Mouse (Mus musculus): ENCODE data around the gene Arnt2. TPM values are rescaled to one million over a fixed set of nuclear protein-coding genes. Genes with fewer than 3 reads are reported as not detected.

The Arnt2 gene
- polyA plus RNA-seq, 1 experiment from 2014 or later, result 15.9 TPM

DNA sequence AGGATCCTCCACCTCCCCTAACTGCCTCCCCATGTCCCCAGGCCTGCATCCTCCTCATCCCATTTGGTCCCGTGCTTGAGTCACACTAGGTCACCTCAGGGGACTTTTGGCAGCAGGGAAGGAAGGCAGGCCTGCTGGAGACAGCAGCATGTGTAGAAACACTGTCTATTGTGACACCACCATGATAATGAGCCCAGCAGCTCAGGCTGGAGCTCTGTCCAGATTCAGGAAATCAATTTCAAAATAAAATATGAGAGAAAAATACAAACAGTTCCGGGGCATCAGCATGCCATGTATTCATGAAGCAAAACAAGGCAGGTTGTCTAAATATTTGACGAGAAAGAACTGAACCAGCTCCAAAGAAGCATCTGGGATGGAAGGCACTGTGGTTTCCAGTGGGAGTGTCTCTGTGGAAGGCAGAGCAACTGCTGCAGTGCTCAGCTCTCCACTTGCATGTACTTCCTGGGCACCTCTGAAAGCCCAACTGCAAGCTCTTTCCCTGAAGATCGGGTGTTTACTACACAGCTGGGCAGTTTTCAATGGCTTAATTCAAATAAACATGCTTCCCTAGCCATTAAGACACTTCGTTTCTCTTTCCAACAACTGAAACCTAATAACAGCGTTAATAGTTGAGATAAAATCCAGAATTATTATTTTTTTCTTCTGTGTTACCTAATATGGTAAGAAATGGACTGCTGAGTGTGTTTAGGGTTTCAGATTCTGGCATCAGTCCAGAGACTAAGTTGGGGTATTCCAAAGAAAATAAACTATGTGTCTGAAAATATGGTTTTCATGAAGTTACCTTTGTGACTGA lies 74.0 kb downstream of the Arnt2 start:
- Histone ChIP-seq H3K9ac (no peak overlapping the region), H3K4me3 (no peak overlapping the region), H3K4me1 (peaks cover 27% of the 10 kb centered on the region), H3K4me2 (replicated peaks) (no peak overlapping the region), H3K36me3 (peaks cover 7% of the 10 kb centered on the region; the same call in 1 of the 2 replicates), H3K9me3 (no peaks in the 10 kb centered on the region), H3K27ac (peak overlapping the region; percentile 33; the same call in 1 of the 2 replicates), H3K27me3 (0 out of 2 replicates have a peak, but pooled peaks cover 3% of the 10 kb centered on the region)
- 55% methylated on average over 6 of the region's 6 CpGs for WGBS
- peak; percentile 40; the same call in 1 of the 2 replicates for ATAC-seq (ENCODE audit: low FRiP score, low read depth)

DNA sequence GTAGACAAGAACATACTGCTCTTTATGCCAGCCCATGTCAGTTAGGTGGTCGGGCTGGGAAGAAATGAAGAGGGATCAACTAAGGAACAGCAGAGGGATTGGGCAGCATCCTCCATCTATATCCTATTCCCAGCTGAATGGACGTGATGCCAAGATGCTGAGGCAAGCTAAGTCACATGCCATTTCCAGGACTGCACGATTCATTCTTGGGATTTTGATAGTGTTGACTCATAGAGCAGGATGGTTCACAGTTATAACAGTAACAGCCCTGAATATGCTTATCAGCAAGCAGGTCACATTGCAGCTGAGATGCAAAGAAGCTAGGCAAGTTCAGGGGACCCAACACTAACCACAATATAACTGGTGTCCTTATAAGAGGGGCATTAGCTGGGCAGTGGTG lies 76.0 kb downstream of the Arnt2 start:
- no peak overlapping the region for H3K9ac ChIP-seq
- H3K27ac ChIP-seq, result no peak overlapping the region
- H3K4me3 ChIP-seq, result no peak overlapping the region
- H3K9me3 ChIP-seq, result no peaks in the 10 kb centered on the region
- peaks cover 36% of the 10 kb centered on the region for H3K4me1 ChIP-seq
- ATAC-seq (ENCODE audit: low FRiP score, low read depth), result no peak
- no peak overlapping the region for H3K4me2 ChIP-seq (replicated peaks)
- peaks cover 4% of the 10 kb centered on the region; the same call in 1 of the 2 replicates for H3K36me3 ChIP-seq
- 0 out of 2 replicates have a peak, but pooled peaks cover 3% of the 10 kb centered on the region for H3K27me3 ChIP-seq
- WGBS, result 83% methylated on average over 3 of the region's 3 CpGs

DNA sequence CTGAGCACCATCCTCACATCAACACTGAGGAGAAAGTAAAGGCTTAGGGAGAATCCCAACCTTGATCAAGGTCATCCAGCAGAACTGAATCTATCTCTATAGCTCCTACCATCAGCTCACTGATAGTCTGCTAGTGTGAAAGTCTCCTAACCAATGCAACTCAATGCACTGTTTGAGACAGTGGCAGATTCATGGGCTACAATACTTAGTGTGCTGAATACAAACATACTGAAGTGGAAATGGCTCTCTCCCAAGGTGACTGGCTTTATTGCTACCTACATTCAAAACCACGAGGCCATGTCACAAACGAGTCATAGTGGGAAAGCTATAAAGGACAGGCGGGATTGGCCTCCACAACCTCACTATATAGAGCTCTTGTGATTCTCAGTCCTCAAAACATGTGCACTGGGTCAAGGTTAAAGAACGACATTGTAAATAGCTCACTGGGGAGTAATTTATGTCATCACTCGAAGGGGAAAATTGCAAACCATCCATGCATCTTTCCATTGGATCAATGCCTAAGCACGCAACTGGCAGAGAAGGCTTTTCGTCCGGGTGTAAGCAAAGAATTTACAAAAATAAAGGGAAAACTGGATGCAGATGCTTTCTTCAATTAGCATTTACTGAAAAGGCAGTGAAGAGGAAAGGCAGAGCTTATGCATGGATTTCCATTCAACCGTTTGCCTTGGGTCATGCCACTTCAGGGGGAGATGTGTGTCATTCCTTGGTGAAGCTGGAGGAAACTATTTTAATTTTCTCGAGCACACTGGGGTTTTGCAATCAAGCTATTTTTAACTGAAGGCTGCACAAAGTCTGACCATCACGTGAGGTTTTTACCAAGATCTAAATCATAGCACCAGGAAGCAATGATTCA lies 77.4 kb downstream of the Arnt2 start:
- Histone ChIP-seq H3K4me3 (no peak overlapping the region), H3K4me1 (peaks cover 40% of the 10 kb centered on the region), H3K9me3 (no peaks in the 10 kb centered on the region), H3K36me3 (peaks cover 9% of the 10 kb centered on the region), H3K27me3 (peaks cover 6% of the 10 kb centered on the region; the same call in 1 of the 2 replicates), H3K9ac (no peak overlapping the region), H3K27ac (no peak overlapping the region), H3K4me2 (replicated peaks) (no peak overlapping the region)
- ATAC-seq (ENCODE audit: low FRiP score, low read depth), result peak; percentile 27; the same call in 1 of the 2 replicates
- 31% methylated on average over 11 of the region's 11 CpGs for WGBS

DNA sequence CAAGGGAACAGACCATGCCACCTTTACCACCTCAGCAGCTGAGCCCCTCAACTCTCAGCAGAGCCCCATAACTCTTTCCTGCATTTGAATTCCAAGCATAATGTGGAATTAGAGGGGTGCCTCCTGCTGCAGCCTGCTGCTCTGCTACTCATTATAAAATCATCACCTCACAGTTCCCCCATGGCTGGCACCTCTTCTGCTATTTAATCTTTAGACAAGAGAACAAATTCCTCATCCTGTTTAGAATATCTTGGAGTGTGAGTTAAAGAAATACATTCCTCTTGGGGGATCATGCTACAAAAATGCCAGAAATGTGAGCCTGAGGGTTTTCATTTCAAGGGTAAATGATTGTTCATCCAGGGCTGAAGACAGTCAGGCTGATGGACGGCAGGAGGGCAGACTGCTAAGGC lies 80.8 kb downstream of the Arnt2 start:
- 0 out of 2 replicates have a peak, but pooled peaks have one; percentile 5 for ATAC-seq (ENCODE audit: low FRiP score, low read depth)
- 20% methylated on average over 1 of the region's 1 CpGs for WGBS

DNA sequence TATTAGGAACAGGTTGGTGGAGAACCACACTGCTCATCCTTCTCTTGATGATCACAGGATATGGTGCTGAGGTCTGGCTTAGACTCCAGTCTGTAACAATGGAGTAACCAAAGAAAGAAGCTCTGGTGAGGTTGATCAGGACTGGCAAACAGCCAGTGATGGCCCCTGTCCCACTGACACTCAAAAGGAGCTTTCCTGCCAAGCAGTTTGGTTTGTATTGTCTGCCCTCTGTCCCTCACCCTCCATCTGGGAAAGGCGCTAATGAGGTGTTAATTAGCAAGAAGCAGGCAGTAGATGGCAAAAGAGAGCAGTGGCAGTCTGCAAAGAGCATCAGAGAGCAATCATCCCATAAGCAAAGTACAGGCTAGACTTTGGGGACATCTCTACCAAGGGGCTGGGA lies 81.2 kb downstream of the Arnt2 start:
- Histone ChIP-seq H3K9ac (no peak overlapping the region), H3K4me1 (peaks cover 45% of the 10 kb centered on the region), H3K9me3 (no peaks in the 10 kb centered on the region), H3K4me3 (no peak overlapping the region), H3K36me3 (peaks cover 10% of the 10 kb centered on the region), H3K27ac (no peak overlapping the region), H3K27me3 (peaks cover 5% of the 10 kb centered on the region; the same call in 1 of the 2 replicates), H3K4me2 (replicated peaks) (no peak overlapping the region)
- 21% methylated on average over 1 of the region's 1 CpGs for WGBS
- ATAC-seq (ENCODE audit: low FRiP score, low read depth), result no peak

More for the DNA sequence above, 80.8 kb downstream of the Arnt2 start:
- Histone ChIP-seq H3K9me3 (no peaks in the 10 kb centered on the region), H3K36me3 (peaks cover 9% of the 10 kb centered on the region), H3K9ac (no peak overlapping the region), H3K27me3 (peaks cover 8% of the 10 kb centered on the region; the same call in 1 of the 2 replicates), H3K4me2 (replicated peaks) (no peak overlapping the region), H3K4me1 (peaks cover 45% of the 10 kb centered on the region), H3K27ac (no peak overlapping the region), H3K4me3 (no peak overlapping the region)

DNA sequence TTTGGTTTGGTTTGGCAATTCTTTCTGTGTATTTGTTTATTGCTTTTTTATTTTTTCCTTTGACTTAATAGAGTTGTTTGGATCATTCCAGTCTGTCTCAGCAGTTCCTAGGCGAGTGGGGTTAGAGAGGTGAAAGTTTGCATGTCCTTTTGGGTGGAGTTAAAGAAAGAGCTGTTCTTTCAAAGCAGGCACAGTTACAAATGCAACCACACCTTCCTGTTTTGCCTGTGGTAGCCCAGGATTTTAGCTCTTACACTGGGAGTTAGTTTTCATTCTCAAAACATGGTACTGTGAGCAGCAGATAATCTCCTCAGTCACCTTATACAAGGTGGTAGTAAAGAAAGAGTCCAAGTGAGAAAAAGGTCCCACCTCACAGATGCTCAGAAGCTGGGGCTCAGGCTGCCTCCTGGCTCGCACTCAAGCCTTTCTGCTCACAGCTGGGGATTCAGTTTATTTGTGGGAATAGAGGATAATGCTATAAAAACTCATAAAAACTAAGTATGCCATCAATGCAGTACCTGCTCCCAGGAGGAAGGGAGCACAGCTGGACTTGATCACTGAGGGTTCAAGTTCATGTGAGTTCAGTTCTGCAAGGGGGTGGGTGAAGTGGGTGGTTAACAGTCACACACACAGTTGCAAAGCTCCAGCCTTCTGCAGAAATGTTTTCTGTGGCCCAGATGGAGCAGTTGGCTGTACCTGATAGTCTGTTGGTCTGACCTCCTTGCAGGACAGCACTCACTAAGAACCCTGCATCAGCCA lies 84.2 kb downstream of the Arnt2 start:
- Histone ChIP-seq H3K4me1 (peaks cover 36% of the 10 kb centered on the region), H3K36me3 (peaks cover 9% of the 10 kb centered on the region; the same call in 1 of the 2 replicates), H3K9me3 (no peaks in the 10 kb centered on the region), H3K27me3 (peaks cover 4% of the 10 kb centered on the region; the same call in 1 of the 2 replicates), H3K27ac (no peak overlapping the region), H3K4me2 (replicated peaks) (no peak overlapping the region), H3K4me3 (no peak overlapping the region), H3K9ac (no peak overlapping the region)
- 29% methylated on average over 2 of the region's 2 CpGs for WGBS
- ATAC-seq (ENCODE audit: low FRiP score, low read depth), result peak; percentile 91

DNA sequence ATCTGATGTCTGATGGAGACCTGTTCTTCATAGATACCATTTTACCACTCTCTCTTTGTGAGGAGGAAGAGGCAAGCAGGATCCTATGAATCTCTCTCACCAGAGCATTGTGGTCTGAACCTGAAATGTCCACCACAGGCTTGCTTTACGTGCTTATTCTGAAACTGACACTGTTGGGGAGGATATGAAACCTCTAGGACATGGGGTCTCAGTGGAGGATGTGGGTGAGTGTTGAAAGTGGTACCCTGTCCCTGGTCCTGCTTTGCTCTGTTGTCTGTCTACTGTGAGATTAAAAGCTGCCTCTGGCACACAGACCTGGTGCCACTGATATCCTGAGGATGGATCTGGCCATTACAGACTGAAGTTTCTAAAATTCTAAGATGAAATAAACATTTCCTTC lies 88.4 kb downstream of the Arnt2 start:
- no peak overlapping the region for H3K4me3 ChIP-seq
- H3K27ac ChIP-seq, result no peak overlapping the region
- no peaks in the 10 kb centered on the region for H3K9me3 ChIP-seq
- H3K4me1 ChIP-seq, result peaks cover 14% of the 10 kb centered on the region
- H3K4me2 ChIP-seq (replicated peaks), result no peak overlapping the region
- H3K9ac ChIP-seq, result no peak overlapping the region
- no peak for ATAC-seq (ENCODE audit: low FRiP score, low read depth)
- peaks cover 9% of the 10 kb centered on the region; the same call in 1 of the 2 replicates for H3K36me3 ChIP-seq
- no peaks in the 10 kb centered on the region for H3K27me3 ChIP-seq
- 83% methylated on average over 1 of the region's 1 CpGs for WGBS

DNA sequence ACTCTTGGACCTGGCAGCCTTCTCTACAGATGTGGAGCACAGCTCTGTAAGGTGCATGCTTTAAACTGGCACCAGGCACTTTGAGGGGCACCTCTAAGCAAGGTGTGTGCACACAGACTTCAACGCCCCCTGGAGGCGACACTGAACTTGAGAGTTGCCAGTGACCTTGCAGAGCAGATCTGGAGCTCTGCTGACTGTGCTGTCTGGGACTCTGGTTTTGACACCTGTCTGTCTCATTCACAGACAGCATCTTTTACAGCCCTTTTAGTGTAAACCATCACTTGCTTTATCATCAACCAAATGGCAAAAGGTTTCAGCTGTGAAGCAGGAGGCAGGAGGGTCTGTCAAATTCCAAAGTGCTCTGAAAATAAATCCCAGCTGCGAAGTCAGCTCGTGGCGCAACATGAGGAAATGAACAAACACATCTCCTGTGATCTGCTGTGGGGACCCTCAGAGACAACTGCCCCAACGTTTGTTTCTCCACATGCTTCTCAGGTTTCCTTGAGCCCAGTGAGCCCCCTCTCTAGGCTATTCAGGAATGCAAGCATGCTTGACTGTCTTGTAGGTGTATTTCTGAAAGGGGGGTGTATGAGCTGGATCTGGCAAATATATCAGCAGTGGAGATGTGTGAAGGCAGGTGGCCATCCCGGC lies 94.5 kb downstream of the Arnt2 start:
- WGBS, result 47% methylated on average over 7 of the region's 7 CpGs
- H3K4me2 ChIP-seq (replicated peaks), result no peak overlapping the region
- peak; percentile 74 for ATAC-seq (ENCODE audit: low FRiP score, low read depth)

DNA sequence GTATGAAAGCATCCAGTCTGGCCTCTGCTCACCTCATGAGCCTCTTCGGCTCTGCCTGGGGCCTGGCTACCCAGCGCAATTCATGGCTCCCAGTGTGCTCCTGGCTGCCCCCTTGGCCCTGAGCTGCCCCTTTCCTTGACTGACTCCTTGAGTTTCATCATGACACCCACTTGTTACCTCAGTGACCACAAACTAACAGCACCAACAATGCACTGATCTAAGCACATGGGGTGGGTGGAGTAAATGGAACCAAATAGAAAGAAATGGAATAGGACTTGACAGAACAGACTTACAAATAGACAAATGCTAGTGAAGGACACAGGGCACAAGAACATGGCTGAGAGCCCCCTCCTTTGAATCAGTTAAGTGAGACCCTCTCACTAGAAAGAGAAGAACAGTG lies 95.2 kb downstream of the Arnt2 start:
- Histone ChIP-seq H3K27me3 (no peaks in the 10 kb centered on the region), H3K9ac (no peak overlapping the region), H3K4me2 (replicated peaks) (no peak overlapping the region), H3K4me3 (no peak overlapping the region), H3K36me3 (peaks cover 19% of the 10 kb centered on the region), H3K27ac (no peak overlapping the region), H3K4me1 (peaks cover 7% of the 10 kb centered on the region; the same call in 1 of the 2 replicates), H3K9me3 (no peaks in the 10 kb centered on the region)
- ATAC-seq (ENCODE audit: low FRiP score, low read depth), result no peak
- 90% methylated on average over 2 of the region's 2 CpGs for WGBS

More for the DNA sequence above, 94.5 kb downstream of the Arnt2 start:
- Histone ChIP-seq H3K4me1 (peaks cover 7% of the 10 kb centered on the region; the same call in 1 of the 2 replicates), H3K9me3 (no peaks in the 10 kb centered on the region), H3K27me3 (no peaks in the 10 kb centered on the region), H3K4me3 (no peak overlapping the region), H3K36me3 (peaks cover 11% of the 10 kb centered on the region), H3K9ac (no peak overlapping the region), H3K27ac (no peak overlapping the region)

DNA sequence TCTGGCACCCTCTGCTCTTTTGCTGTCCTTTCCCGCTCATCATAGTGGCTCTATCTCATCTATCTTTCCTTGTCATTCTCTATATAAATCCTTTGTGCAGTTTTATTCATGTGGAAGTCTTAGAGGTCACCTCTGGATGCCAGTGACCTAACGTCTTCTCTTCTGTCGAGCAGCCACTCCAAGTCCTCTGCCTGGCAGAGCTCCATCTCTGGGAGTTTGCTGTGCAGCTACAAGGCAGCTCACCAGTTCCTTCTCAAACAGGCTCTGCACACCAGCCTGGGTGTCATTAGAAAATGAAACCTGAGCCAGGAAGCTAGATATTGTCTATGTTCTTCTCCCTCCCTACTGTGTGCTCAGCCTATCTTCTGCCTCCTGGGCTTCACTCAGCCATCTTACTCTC lies 98.4 kb downstream of the Arnt2 start:
- H3K9ac ChIP-seq, result no peak overlapping the region
- H3K36me3 ChIP-seq, result peaks cover 30% of the 10 kb centered on the region
- no peak overlapping the region for H3K4me2 ChIP-seq (replicated peaks)
- WGBS, result 80% methylated on average over 3 of the region's 3 CpGs
- H3K4me3 ChIP-seq, result no peak overlapping the region
- H3K27ac ChIP-seq, result no peak overlapping the region
- no peaks in the 10 kb centered on the region for H3K9me3 ChIP-seq
- no peak for ATAC-seq (ENCODE audit: low FRiP score, low read depth)
- no peaks in the 10 kb centered on the region for H3K27me3 ChIP-seq
- peaks cover 7% of the 10 kb centered on the region; the same call in 1 of the 2 replicates for H3K4me1 ChIP-seq

DNA sequence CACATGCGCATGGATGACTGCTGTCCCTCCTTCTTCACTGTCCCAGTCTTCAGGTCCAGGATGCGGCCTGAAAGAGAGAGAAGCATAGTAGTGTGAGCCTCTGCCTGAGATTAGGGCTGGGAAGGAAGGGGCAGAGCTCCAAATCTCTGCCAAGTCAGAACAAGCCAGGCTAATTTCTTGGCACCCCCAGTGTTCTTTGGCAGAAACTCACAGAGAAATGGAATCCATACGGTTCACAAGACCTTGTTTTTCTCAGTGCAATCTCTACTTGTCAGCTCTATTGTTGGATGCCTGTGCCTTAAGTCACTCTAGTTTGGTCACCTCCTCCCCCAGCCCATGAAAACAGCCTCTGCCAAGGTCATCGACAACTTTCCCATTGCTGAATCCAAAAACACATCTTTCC lies 99.1 kb downstream of the Arnt2 start:
- H3K27me3 ChIP-seq, result no peaks in the 10 kb centered on the region
- no peak overlapping the region for H3K4me3 ChIP-seq
- no peak overlapping the region for H3K27ac ChIP-seq
- no peak overlapping the region for H3K9ac ChIP-seq
- ATAC-seq (ENCODE audit: low FRiP score, low read depth), result no peak
- H3K4me1 ChIP-seq, result peaks cover 6% of the 10 kb centered on the region; the same call in 1 of the 2 replicates
- no peak overlapping the region for H3K4me2 ChIP-seq (replicated peaks)
- no peaks in the 10 kb centered on the region for H3K9me3 ChIP-seq
- H3K36me3 ChIP-seq, result peaks cover 30% of the 10 kb centered on the region
- 73% methylated on average over 4 of the region's 4 CpGs for WGBS

All from limb, embryonic 13.5 days (tissue).